Comparison of ENCODE assay signal across 8 mouse cellular contexts in the genomic region with DNA sequence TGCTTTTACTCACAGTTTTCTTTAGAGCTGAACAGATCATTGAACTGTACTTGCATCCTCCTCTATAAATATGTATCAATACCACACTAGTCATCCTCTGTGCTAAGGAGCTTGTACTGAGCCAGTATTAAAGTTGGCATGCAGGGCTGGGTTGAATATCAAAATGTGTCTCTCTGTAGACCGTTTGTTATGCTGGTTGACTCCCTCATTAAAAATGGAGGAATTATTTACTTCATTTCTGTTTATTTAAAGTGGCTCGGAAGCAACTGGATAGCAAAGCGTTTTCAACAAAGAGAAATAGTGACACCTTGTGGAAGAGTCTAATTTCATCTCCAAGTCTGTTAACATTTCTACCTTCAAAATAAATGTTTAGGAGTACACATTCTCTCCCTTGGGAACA.
DNase-seq lines count a peak whose midpoint lies in the region; ATAC-seq and TF ChIP-seq lines count a peak whose summit lies in the region.

No protein-coding gene starts in this region.

- 0 out of 2 replicates have a peak, but pooled peaks have one; percentile 43 for ATAC-seq in hindbrain, embryonic 11.5 days (ENCODE audit: low FRiP score)
- no peak for ATAC-seq in monocyte, adult 5-6 weeks (replicated peaks; ENCODE audit: insufficient number of reproducible peaks, low FRiP score, low TSS enrichment, poor library complexity, severe bottlenecking)

- in situ Hi-C loops in CH12.LX (cut with MboI; ENCODE audit: low pct_ligation_motif_present, low pct_unique_long_range_greater_than_20kb, low sequenced_read_pairs) = no loop called here

- no peaks in the 10 kb centered on the region for H3K9me3 ChIP-seq in hindbrain, embryonic 11.5 days (ENCODE audit: control insufficient read depth, low read length)
- no peaks in the 10 kb centered on the region for H3K9me3 ChIP-seq in hindbrain, embryonic 10.5 days
- no peaks in the 10 kb centered on the region for H3K9me3 ChIP-seq in CH12.LX (replicated peaks; ENCODE audit: low read length)

- TF ChIP-seq RAD21 in CH12.LX (IDR thresholded peaks at IDR 0.05; ENCODE audit: low read depth, low read length) = peak; percentile 87

- TF ChIP-seq POLR2A in CH12.LX (IDR thresholded peaks at IDR 0.05; ENCODE audit: low read depth, low read length) = no peak

- peak; percentile 59 for DNase-seq in hindbrain, embryonic 11.5 days (ENCODE audit: low spot score)
- DNase-seq in hindbrain, embryonic 10.5 days (ENCODE audit: low spot score) = no peak
- DNase-seq in CH12.LX (ENCODE audit: extremely low read depth) = peak; percentile 39
- DNase-seq in cerebellum, postnatal 10 days = peak; percentile 3 to 72
- DNase-seq in layer of hippocampus, postnatal 14 days (ENCODE audit: low spot score in 2 of 2) = peak; percentile 17 to 66
- no peak for DNase-seq in urinary bladder, adult 2 months (ENCODE audit: low spot score)
- no peak for DNase-seq in spleen, postnatal 4 days (ENCODE audit: low spot score in 2 of 2)

- H3K27me3 ChIP-seq in hindbrain, embryonic 11.5 days (ENCODE audit: control insufficient read depth, insufficient read depth, low read length) = no peaks in the 10 kb centered on the region
- no peaks in the 10 kb centered on the region for H3K27me3 ChIP-seq in hindbrain, embryonic 10.5 days (ENCODE audit: insufficient read depth, poor library complexity, severe bottlenecking)
- H3K27me3 ChIP-seq in CH12.LX (replicated peaks) = no peaks in the 10 kb centered on the region

- no peaks in the 10 kb centered on the region for H3K4me1 ChIP-seq in hindbrain, embryonic 11.5 days (replicated peaks; ENCODE audit: control insufficient read depth, insufficient read depth, low read length)
- no peaks in the 10 kb centered on the region for H3K4me1 ChIP-seq in hindbrain, embryonic 10.5 days (replicated peaks)
- no peaks in the 10 kb centered on the region for H3K4me1 ChIP-seq in CH12.LX (ENCODE audit: control insufficient read depth in 1 of 2, insufficient read depth in 2 of 2)

- H3K9ac ChIP-seq in hindbrain, embryonic 11.5 days (ENCODE audit: low read depth, low read length) = no peak overlapping the region
- no peak overlapping the region for H3K9ac ChIP-seq in CH12.LX (ENCODE audit: insufficient read depth, low read depth)

- dilution Hi-C loops in CH12.LX (cut with MboI; ENCODE audit: extremely low pct_ligation_motif_present, extremely low pct_unique_long_range_greater_than_20kb, low sequenced_read_pairs) = no loop called here

- H3K4me3 ChIP-seq in hindbrain, embryonic 11.5 days (ENCODE audit: low read depth, low read length) = no peak overlapping the region
- H3K4me3 ChIP-seq in hindbrain, embryonic 10.5 days = no peak overlapping the region
- no peak overlapping the region for H3K4me3 ChIP-seq in CH12.LX (replicated peaks in 1 of 3; ENCODE audit: low read depth in 2 of 3, low read length in 2 of 3, poor library complexity in 1 of 3)

- peak in 1 of 2 experiments; percentile 68; a peak in 2 of 4 replicates for TF ChIP-seq CTCF in CH12.LX (conservative IDR thresholded peaks at IDR 0.05 in 1 of 2, IDR thresholded peaks at IDR 0.05 in 1 of 2; ENCODE audit: low read depth in 2 of 2, low read length in 2 of 2)

- H3K36me3 ChIP-seq in hindbrain, embryonic 11.5 days (ENCODE audit: control insufficient read depth, insufficient read depth, low read length) = no peaks in the 10 kb centered on the region
- no peaks in the 10 kb centered on the region for H3K36me3 ChIP-seq in hindbrain, embryonic 10.5 days
- H3K36me3 ChIP-seq in CH12.LX (replicated peaks in 1 of 2; ENCODE audit: control insufficient read depth in 1 of 2, insufficient read depth in 1 of 2, low read length in 1 of 2) = no peaks in the 10 kb centered on the region

- H3K79me2 ChIP-seq in CH12.LX (replicated peaks; ENCODE audit: control insufficient read depth, extremely low read depth, insufficient read depth, poor library complexity, severe bottlenecking) = no peaks in the 10 kb centered on the region

- no peak for TF ChIP-seq EP300 in CH12.LX (IDR thresholded peaks at IDR 0.05; ENCODE audit: low read length)

- H3K4me2 ChIP-seq in hindbrain, embryonic 11.5 days (replicated peaks; ENCODE audit: low read depth, low read length) = no peak overlapping the region
- H3K4me2 ChIP-seq in CH12.LX (ENCODE audit: insufficient read depth, low read depth, poor library complexity, severe bottlenecking) = no peak overlapping the region

- no peak overlapping the region for H3K27ac ChIP-seq in hindbrain, embryonic 11.5 days (ENCODE audit: low read depth, low read length)
- H3K27ac ChIP-seq in hindbrain, embryonic 10.5 days = no peak overlapping the region
- no peak overlapping the region for H3K27ac ChIP-seq in CH12.LX (ENCODE audit: insufficient read depth, low read depth)

- 22% methylated on average over 3 of the region's 3 CpGs for WGBS in hindbrain, embryonic 11.5 days
- WGBS in hindbrain, embryonic 10.5 days = 21% methylated on average over 3 of the region's 3 CpGs

TF ChIP-seq in CH12.LX, 34 proteins besides CTCF, POLR2A, EP300 and RAD21:
- TF ChIP-seq TCF12 (IDR thresholded peaks at IDR 0.05; ENCODE audit: low read depth, low read length) = no peak
- TF ChIP-seq TBP (conservative IDR thresholded peaks at IDR 0.05; ENCODE audit: low read depth, low read length) = no peak
- TF ChIP-seq PAX5 (IDR thresholded peaks at IDR 0.05; ENCODE audit: low read length) = no peak
- peak; percentile 46 for TF ChIP-seq SMC3 (IDR thresholded peaks at IDR 0.05; ENCODE audit: low read depth, low read length)
TF ChIP-seq in CH12.LX: peak in this region for 1.

Comparison
In these comparisons a context has a peak if more than half of its experiments do, and no peak if none do; other contexts are left out.
1. DNase-seq: peak in hindbrain, embryonic 11.5 days (single experiment), CH12.LX (single experiment), cerebellum, postnatal 10 days (2 of 2) and layer of hippocampus, postnatal 14 days (2 of 2); none in hindbrain, embryonic 10.5 days (single experiment), urinary bladder, adult 2 months (single experiment) and spleen, postnatal 4 days (0 of 2).